Mouse (Mus musculus): ENCODE measurements at regions not wholly inside any gene's neighbourhood (a gene's known extent, or its start where the extent isn't known, plus 50 kb on each side); places are given as distances from the start of the nearest gene placed in this dataset.
A peak's percentile ranks its signal among the peaks of the same experiment; 100 is the strongest.

DNA sequence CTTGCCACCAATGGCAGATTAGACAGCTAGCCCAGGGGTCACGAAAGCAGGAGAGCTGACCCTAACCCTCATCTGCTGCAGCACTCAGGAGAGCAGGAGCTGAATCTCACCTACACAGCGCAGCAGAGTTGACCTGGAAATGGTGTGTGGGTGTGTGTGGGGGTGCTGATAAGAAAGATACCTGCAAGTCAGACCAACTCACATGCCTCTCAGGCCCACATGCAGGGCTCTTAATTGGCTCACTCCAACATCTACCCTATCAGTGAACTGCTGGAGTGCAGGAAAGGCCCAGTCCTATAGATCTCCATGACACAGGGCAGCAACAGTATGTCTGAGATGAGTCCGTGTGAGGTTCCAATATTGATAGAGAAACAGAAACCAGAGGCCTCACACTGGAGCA, 355.7 kb downstream of the Ccser2 start:
- no peak for ATAC-seq (ENCODE audit: low read depth)
- Histone ChIP-seq H3K27me3 (replicated peaks; ENCODE audit: control insufficient read depth, insufficient read depth, low read length) (no peaks in the 10 kb centered on the region), H3K36me3 (ENCODE audit: control insufficient read depth, insufficient read depth, low read length) (no peaks in the 10 kb centered on the region), H3K27ac (replicated peaks; ENCODE audit: low read depth, low read length) (no peak overlapping the region), H3K9ac (ENCODE audit: low read depth, low read length) (no peak overlapping the region), H3K9me3 (ENCODE audit: control insufficient read depth, low read length) (no peaks in the 10 kb centered on the region), H3K4me1 (ENCODE audit: control insufficient read depth, insufficient read depth, low read length) (no peaks in the 10 kb centered on the region), H3K4me2 (ENCODE audit: low read depth, low read length) (no peak overlapping the region), H3K4me3 (ENCODE audit: low read depth, low read length) (no peak overlapping the region)
- 89% methylated on average over 3 of the region's 3 CpGs for WGBS
- DNase-seq (ENCODE audit: low spot score), result no peak

DNA sequence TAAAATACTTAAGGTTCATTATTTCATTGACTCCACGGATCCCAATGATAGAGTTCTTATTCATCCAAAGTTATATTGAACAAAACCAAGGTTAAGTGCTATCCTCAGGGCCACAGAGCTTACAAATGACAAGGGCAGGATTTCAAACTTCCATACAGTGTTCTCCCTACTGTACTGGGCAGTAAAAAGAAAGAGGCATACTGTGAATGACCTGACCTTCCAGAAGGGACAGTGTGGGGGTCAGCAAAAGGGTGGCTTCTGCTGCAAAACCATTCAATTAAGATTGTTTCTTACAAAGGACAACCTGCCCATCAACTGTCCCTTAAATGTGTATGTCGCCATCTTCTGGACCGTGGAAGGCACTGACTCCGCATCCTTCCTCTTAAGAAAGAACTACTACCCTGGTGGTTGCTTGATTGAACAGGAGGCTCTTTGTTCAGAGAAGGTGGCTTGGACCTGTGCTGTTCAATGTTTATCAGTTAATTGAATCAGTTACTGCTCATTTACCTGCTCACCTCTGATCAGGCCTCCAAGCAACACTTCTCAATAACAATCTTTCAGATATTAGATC, 384.4 kb downstream of the Ccser2 start:
- WGBS, result 47% methylated on average over 4 of the region's 4 CpGs
- H3K4me3 ChIP-seq (ENCODE audit: low read depth, low read length), result no peak overlapping the region
- H3K9me3 ChIP-seq (ENCODE audit: control insufficient read depth, low read length), result no peaks in the 10 kb centered on the region
- no peak overlapping the region for H3K27ac ChIP-seq (replicated peaks; ENCODE audit: low read depth, low read length)
- H3K36me3 ChIP-seq (ENCODE audit: control insufficient read depth, insufficient read depth, low read length), result no peaks in the 10 kb centered on the region
- no peaks in the 10 kb centered on the region for H3K27me3 ChIP-seq (replicated peaks; ENCODE audit: control insufficient read depth, insufficient read depth, low read length)
- H3K4me2 ChIP-seq (ENCODE audit: low read depth, low read length), result no peak overlapping the region
- no peak overlapping the region for H3K9ac ChIP-seq (ENCODE audit: low read depth, low read length)
- no peak for ATAC-seq (ENCODE audit: low read depth)
- no peaks in the 10 kb centered on the region for H3K4me1 ChIP-seq (ENCODE audit: control insufficient read depth, insufficient read depth, low read length)
- DNase-seq (ENCODE audit: low spot score), result peak; percentile 22

DNA sequence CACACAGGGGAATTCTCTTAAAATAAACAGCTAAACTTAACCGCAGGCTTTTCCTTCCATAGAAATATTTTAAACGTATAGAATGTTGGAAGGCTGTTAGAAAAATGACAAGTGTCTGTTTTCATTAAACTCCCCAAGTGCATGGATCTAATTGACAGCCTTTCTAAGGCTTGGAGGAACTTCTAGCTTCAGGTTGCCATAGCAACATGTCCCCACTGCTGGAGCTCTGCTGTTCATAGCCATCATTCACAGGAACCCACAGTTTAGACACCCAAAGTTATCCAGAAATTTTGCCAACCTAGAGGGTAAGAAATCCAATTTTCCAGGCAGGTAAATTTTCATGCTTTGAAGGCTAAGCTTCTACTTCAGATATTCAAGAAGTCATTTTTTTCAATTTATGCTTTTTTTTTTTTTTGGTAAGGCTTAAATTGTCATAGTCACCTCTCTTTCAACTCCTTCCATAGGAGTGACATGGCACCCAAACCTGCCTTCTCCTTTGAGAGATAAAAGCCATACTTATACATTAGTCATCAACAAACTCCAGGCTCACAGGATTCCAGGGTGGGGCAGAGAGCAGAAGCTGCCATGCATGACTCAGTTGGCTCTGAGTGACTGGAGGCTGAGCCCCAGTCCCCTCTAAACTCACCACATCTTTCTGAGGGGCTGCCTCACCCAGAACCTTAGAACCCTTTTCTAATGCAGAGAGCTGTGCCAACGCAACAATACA, 385.1 kb downstream of the Ccser2 start:
- 61% methylated on average over 3 of the region's 3 CpGs for WGBS
- DNase-seq (ENCODE audit: low spot score) (peak; percentile 23), ATAC-seq (ENCODE audit: low read depth) (no peak)
- Histone ChIP-seq H3K4me2 (ENCODE audit: low read depth, low read length) (no peak overlapping the region), H3K4me1 (ENCODE audit: control insufficient read depth, insufficient read depth, low read length) (no peaks in the 10 kb centered on the region), H3K27ac (replicated peaks; ENCODE audit: low read depth, low read length) (no peak overlapping the region), H3K36me3 (ENCODE audit: control insufficient read depth, insufficient read depth, low read length) (no peaks in the 10 kb centered on the region), H3K27me3 (replicated peaks; ENCODE audit: control insufficient read depth, insufficient read depth, low read length) (no peaks in the 10 kb centered on the region), H3K9me3 (ENCODE audit: control insufficient read depth, low read length) (no peaks in the 10 kb centered on the region), H3K9ac (ENCODE audit: low read depth, low read length) (no peak overlapping the region), H3K4me3 (ENCODE audit: low read depth, low read length) (no peak overlapping the region)

DNA sequence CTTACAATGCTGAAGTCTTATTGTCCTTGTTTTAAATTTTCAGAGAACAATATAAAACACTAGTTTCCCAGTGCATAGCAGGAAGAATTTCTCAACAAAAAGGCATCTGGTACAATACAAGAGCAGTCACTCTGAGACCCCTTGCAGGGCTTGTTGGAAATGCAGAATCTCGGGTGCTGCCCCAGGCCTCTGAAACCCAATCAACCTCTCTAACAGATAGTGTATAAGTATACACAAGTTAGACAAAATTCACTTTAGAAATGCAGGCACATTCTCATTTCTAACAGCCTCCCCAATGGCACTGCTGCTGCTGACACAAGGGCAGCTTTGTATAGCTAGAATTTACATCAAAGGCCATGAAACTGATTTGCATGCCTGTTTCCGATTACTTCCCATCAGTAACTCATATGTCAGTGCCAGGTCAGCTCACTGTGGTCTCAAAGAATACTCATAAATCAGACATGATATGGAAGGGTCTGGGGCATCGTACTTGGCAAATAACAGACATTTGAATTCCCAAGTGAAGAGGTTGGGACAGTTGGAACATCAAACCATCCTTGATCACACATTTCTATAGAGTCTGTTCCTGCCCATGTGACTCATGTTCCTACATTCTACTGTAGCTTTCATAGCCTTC, 405.2 kb downstream of the Ccser2 start:
- H3K4me3 ChIP-seq (ENCODE audit: low read depth, low read length), result no peak overlapping the region
- no peaks in the 10 kb centered on the region for H3K27me3 ChIP-seq (replicated peaks; ENCODE audit: control insufficient read depth, insufficient read depth, low read length)
- no peak overlapping the region for H3K4me2 ChIP-seq (ENCODE audit: low read depth, low read length)
- 36% methylated on average over 3 of the region's 3 CpGs for WGBS
- no peaks in the 10 kb centered on the region for H3K36me3 ChIP-seq (ENCODE audit: control insufficient read depth, insufficient read depth, low read length)
- H3K4me1 ChIP-seq (ENCODE audit: control insufficient read depth, insufficient read depth, low read length), result no peaks in the 10 kb centered on the region
- H3K9ac ChIP-seq (ENCODE audit: low read depth, low read length), result no peak overlapping the region
- H3K9me3 ChIP-seq (ENCODE audit: control insufficient read depth, low read length), result no peaks in the 10 kb centered on the region
- no peak for ATAC-seq (ENCODE audit: low read depth)
- no peak overlapping the region for H3K27ac ChIP-seq (replicated peaks; ENCODE audit: low read depth, low read length)
- no peak for DNase-seq (ENCODE audit: low spot score)

GRCm38 (mm10) chr14:36537402-36537801, 431.2 kb downstream of the Ccser2 start:
- H3K27ac ChIP-seq (replicated peaks; ENCODE audit: low read depth, low read length), result no peak overlapping the region
- no peaks in the 10 kb centered on the region for H3K4me1 ChIP-seq (ENCODE audit: control insufficient read depth, insufficient read depth, low read length)
- no peaks in the 10 kb centered on the region for H3K9me3 ChIP-seq (ENCODE audit: control insufficient read depth, low read length)
- DNase-seq (ENCODE audit: low spot score), result peak; percentile 35
- H3K36me3 ChIP-seq (ENCODE audit: control insufficient read depth, insufficient read depth, low read length), result no peaks in the 10 kb centered on the region
- no peaks in the 10 kb centered on the region for H3K27me3 ChIP-seq (replicated peaks; ENCODE audit: control insufficient read depth, insufficient read depth, low read length)
- WGBS, result 50% methylated on average over 5 of the region's 5 CpGs
- no peak overlapping the region for H3K9ac ChIP-seq (ENCODE audit: low read depth, low read length)
- ATAC-seq (ENCODE audit: low read depth), result no peak
- H3K4me3 ChIP-seq (ENCODE audit: low read depth, low read length), result no peak overlapping the region
- no peak overlapping the region for H3K4me2 ChIP-seq (ENCODE audit: low read depth, low read length)

- Histone ChIP-seq H3K9me3 (ENCODE audit: control insufficient read depth, low read length) (no peaks in the 10 kb centered on the region), H3K27ac (replicated peaks; ENCODE audit: low read depth, low read length) (no peak overlapping the region), H3K9ac (ENCODE audit: low read depth, low read length) (no peak overlapping the region), H3K27me3 (replicated peaks; ENCODE audit: control insufficient read depth, insufficient read depth, low read length) (no peaks in the 10 kb centered on the region), H3K4me2 (ENCODE audit: low read depth, low read length) (no peak overlapping the region), H3K36me3 (ENCODE audit: control insufficient read depth, insufficient read depth, low read length) (no peaks in the 10 kb centered on the region), H3K4me3 (ENCODE audit: low read depth, low read length) (no peak overlapping the region), H3K4me1 (ENCODE audit: control insufficient read depth, insufficient read depth, low read length) (no peaks in the 10 kb centered on the region)
- no peak for DNase-seq (ENCODE audit: low spot score)
- 62% methylated on average over 1 of the region's 1 CpGs for WGBS
- no peak for ATAC-seq (ENCODE audit: low read depth)
Measured at GRCm38 (mm10) chr14:36527310-36527709, 432.6 kb downstream of the 4930474N05Rik start.

DNA sequence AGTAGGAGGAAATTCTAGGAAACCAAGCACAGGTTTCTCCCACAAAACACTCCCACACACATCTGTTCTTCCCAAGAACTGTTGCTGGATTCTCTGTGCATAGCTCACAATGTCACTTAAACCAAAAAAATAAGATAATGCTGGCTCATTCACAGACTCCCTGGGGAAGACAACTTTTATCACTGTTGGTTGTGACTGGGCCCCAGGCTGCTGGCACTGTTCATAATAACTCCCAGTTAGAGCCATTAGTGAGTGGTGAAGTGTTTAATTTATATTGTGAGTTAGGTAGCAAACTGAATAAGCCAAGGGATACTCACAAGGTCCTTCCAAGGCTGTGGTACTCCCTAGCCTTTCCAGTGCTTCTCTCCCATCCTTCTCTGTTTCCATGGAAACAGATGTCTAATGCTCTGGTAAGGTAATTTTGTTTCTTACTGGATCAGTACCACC, 430.9 kb downstream of the 4930474N05Rik start:
- no peak overlapping the region for H3K9ac ChIP-seq (ENCODE audit: low read depth, low read length)
- no peaks in the 10 kb centered on the region for H3K27me3 ChIP-seq (replicated peaks; ENCODE audit: control insufficient read depth, insufficient read depth, low read length)
- ATAC-seq (ENCODE audit: low read depth), result no peak
- H3K9me3 ChIP-seq (ENCODE audit: control insufficient read depth, low read length), result no peaks in the 10 kb centered on the region
- no peaks in the 10 kb centered on the region for H3K36me3 ChIP-seq (ENCODE audit: control insufficient read depth, insufficient read depth, low read length)
- no peak overlapping the region for H3K4me2 ChIP-seq (ENCODE audit: low read depth, low read length)
- no peak overlapping the region for H3K4me3 ChIP-seq (ENCODE audit: low read depth, low read length)
- no peaks in the 10 kb centered on the region for H3K4me1 ChIP-seq (ENCODE audit: control insufficient read depth, insufficient read depth, low read length)
- DNase-seq (ENCODE audit: low spot score), result no peak
- no peak overlapping the region for H3K27ac ChIP-seq (replicated peaks; ENCODE audit: low read depth, low read length)

- H3K4me2 ChIP-seq (ENCODE audit: low read depth, low read length), result no peak overlapping the region
- H3K27ac ChIP-seq (replicated peaks; ENCODE audit: low read depth, low read length), result no peak overlapping the region
- peak; percentile 12 for DNase-seq (ENCODE audit: low spot score)
- no peaks in the 10 kb centered on the region for H3K36me3 ChIP-seq (ENCODE audit: control insufficient read depth, insufficient read depth, low read length)
- no peaks in the 10 kb centered on the region for H3K27me3 ChIP-seq (replicated peaks; ENCODE audit: control insufficient read depth, insufficient read depth, low read length)
- H3K4me3 ChIP-seq (ENCODE audit: low read depth, low read length), result no peak overlapping the region
- no peaks in the 10 kb centered on the region for H3K9me3 ChIP-seq (ENCODE audit: control insufficient read depth, low read length)
- WGBS, result 72% methylated on average over 2 of the region's 2 CpGs
- H3K9ac ChIP-seq (ENCODE audit: low read depth, low read length), result no peak overlapping the region
- no peak for ATAC-seq (ENCODE audit: low read depth)
- no peaks in the 10 kb centered on the region for H3K4me1 ChIP-seq (ENCODE audit: control insufficient read depth, insufficient read depth, low read length)
Measured at GRCm38 (mm10) chr14:36502076-36502994, 407.6 kb downstream of the 4930474N05Rik start.
